Mouse (Mus musculus) small intestine, adult 2 months (tissue): ENCODE results near the gene Bgn.

Experiments used
- CTCF ChIP-seq: fragments of 200-500 bp; IDR thresholded peaks from 2 replicates; pipeline ENCODE4 v1.5.1; 2012; ENCODE audit warnings: low read depth, mild to moderate bottlenecking, control low read depth, inconsistent platforms, low read length, moderate library complexity, mixed read lengths; ENCODE audit not compliant: insufficient replicate concordance, insufficient read length; ENCODE audit errors: extremely low read depth
- POLR2A ChIP-seq: fragments of 200-500 bp; IDR thresholded peaks from 2 replicates; pipeline ENCODE4 v1.6.1; 2012; ENCODE audit warnings: low read depth, mild to moderate bottlenecking, control low read depth, inconsistent platforms, low read length, moderate library complexity

GRCm38 (mm10) chrX:73480334-73480733 is 3.1 kb upstream of the Bgn start:
- TF ChIP-seq CTCF (no peak), POLR2A (no peak)
